Mouse (Mus musculus): Measurements from ENCODE around the gene Tmem175.

The Tmem175 gene

DNA sequence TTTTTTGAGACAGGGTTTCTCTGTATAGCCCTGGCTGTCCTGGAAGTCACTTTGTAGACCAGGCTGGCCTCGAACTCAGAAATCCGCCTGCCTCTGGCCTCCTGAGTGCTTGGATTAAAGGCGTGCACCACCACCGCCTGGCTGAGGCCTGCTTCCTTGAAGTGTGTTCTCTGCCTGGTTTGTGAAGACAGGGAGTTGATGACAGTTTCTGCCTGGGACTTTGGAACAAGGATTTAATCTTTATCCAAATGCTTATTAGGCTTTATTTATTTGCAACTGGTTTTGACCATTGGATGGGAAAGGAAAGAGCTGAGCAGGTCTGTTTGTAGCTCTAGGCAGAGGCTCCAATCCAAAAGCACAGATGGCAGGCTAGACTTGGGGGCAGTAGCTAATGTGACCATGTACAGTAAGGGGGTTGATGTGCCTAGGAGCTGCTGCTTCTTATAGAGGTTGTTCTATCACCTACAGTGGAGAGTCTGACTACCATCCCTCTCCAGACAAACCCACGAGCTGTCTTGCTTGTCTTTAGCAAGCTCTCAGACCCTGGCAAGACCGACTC is 48.8 kb downstream of the Tmem175 start:
- DNase-seq (ENCODE audit: low spot score) = no peak

- no peak for DNase-seq (ENCODE audit: low spot score)
Observed at GRCm38 (mm10) chr5:108679909-108680308, 50.3 kb downstream of the Tmem175 start.

DNA sequence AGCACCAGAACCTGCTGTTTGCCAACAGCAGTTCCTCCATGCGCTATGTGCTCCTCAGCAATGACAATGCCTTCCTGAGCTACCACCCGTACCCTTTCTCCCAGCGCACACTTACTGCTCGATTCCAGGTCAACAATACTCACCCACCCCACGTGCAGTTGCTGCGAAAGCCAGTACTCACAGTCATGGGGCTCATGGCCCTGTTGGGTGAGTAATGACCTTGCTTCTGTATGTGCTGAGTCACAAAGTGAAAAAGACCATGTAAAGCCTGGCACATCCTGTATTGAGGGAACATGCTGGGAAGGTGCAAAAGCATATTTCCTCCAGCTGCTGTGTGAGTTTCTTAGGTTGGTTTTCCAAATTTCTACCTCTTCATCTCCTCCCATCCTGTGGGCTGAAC is 51.3 kb downstream of the Tmem175 start:
- DNase-seq (ENCODE audit: low spot score) = no peak

DNA sequence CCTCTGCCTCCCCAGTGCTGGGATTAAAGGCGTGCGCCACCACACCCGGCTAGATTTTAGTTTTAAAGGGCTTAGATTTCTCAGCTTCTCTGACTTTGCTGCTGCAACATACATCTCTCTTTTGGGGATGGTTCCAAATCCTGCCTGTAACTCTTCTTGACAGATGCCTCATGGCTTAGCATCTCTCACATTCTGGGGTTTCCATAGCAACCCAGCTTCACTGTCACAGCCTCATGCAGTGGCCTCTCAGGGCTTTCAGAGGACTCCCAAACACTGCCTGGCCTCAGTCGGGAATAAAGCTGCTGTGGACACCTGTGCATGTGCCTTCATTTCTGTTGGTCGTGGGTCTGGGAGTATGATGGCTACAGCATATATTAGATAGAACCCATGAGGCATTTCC is 59.5 kb downstream of the Tmem175 start:
- DNase-seq (ENCODE audit: low spot score) = no peak

DNA sequence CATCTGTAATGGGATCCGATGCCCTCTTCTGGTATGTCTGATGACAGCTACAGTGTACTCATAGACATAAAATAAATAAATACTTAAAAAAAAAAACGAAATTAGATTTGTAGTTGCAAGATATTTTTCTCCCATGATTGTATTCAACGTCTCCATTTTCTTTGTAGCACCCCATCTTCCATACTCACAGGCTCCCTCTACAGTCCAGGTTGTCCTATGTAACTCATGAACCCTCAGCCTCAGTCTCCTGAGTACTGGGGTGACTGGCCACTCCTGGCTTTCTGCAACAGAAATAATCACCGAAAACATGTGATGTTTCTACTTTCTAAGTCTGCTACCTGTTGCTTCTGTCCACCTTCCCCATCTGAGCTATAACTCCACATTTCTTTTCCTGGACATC is 61.6 kb downstream of the Tmem175 start:
- no peak for DNase-seq (ENCODE audit: low spot score)

- DNase-seq (ENCODE audit: low spot score) = peak; percentile 73
Observed at GRCm38 (mm10) chr5:108692271-108692670, 62.7 kb downstream of the Tmem175 start, which contains the start of gene Fgfrl1. TSS of gene Fgfrl1 (plus strand) at chr5:108692382.

- DNase-seq (ENCODE audit: low spot score) = peak; percentile 73
Observed at GRCm38 (mm10) chr5:108693872-108694288, 64.3 kb downstream of the Tmem175 start.

DNA sequence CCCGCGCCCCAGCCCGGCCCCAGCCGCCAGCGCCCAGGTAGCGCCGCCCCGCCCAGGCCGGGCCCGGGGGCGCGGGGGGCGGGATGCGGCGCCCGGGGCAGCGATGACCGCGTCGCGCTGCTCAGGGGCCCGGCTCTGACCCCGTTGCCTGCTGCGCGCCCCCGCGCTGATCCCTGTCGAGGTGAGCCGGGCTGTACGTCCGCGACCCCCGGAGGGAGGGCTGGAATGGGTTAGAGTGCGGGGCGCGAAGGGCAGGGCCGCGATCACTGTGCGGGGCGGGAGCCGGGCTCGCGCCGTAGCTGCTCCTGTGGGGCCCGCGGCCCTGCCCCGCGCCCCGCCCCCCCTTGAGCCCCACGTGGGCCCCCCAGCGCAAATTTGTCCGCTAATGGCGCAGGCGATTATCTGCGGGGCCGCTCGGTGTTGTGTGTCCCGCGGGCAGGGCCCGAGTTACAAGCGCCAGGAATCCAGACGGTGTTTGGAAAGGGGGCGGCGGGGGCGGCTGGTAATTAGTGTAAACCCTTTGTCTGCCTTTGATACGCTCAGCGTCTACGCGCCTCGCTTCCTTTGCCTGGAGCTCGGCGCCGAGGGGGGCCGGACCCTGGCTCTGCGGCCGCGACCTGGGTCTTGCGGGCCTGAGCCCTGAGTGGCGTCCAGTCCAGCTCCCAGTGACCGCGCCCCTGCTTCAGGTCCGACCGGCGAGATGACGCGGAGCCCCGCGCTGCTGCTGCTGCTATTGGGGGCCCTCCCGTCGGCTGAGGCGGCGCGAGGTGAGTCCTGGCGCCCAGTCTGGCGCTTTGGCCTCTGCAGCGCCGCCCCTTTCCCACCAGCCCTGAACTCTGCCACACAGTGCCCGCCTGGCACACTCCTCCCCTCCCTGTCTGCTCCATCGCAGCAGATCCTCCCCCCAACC is 65.0 kb downstream of the Tmem175 start:
- DNase-seq (ENCODE audit: low spot score) = peak; percentile 23

- DNase-seq (ENCODE audit: low spot score) = no peak
Observed at GRCm38 (mm10) chr5:108695861-108696260, 66.3 kb downstream of the Tmem175 start.

GRCm38 (mm10) chr5:108696542-108696941 is 67.0 kb downstream of the Tmem175 start:
- no peak for DNase-seq (ENCODE audit: low spot score)

DNA sequence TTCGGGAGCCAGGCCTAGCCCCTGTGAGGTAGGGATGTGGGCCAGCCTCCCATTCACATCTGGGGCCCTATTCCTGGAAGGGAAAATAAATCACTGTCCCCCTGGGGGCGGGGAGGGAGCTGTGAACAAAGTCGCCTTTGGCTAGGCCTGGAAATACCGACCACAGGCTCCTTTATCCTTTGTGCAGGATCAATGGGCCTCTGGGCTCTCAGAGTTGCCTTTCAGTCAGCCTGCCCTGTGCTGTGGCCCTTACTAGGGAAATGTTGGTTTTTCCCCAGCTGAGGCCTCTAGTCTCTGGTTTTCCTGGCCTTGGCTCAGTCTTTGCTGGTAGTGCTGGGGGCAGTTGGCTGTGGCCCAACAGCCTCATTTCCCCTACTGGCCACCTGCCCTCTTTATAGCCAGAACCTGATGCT is 67.8 kb downstream of the Tmem175 start:
- DNase-seq (ENCODE audit: low spot score) = no peak

Measured in urinary bladder, postnatal 25 days (tissue).